Mouse (Mus musculus): Measurements from ENCODE around the gene Tmem37. TPM values are rescaled to one million over a fixed set of nuclear protein-coding genes. Genes with fewer than 3 reads are reported as not detected.

Tmem37 gene
- polyA plus RNA-seq (2011; ENCODE audit: insufficient read depth, insufficient read length, low replicate concordance, missing spikeins): 2.0 and 5.8 TPM in 2 replicates

- no peak; the same call in 1 of the 2 replicates for TF ChIP-seq POLR2A (IDR thresholded peaks at IDR 0.05; ENCODE audit: borderline replicate concordance, control insufficient read depth, low read depth, low read length)
- no peak for TF ChIP-seq CTCF (IDR thresholded peaks at IDR 0.05; ENCODE audit: control insufficient read depth, insufficient read depth, low read length)
- Histone ChIP-seq H3K27ac (ENCODE audit: control insufficient read depth, insufficient read depth, low read depth, low read length, poor library complexity) (0 out of 2 replicates have a peak within 1 kb of the TSS, but pooled peaks have one; percentile 22), H3K4me3 (replicated peaks; ENCODE audit: control insufficient read depth, low read depth, low read length) (no peak within 1 kb of the TSS), H3K4me1 (ENCODE audit: control insufficient read depth, insufficient read depth, low read length) (peaks cover 2% of the 10 kb centered on the region; the same call in 1 of the 2 replicates)
- WGBS: 4% methylated on average over 40 of the region's 40 CpGs
These were observed at the start of gene Tmem37 for GRCm38 (mm10) chr1:120073519-120074306. Gene Tmem37 (minus strand): TSS chr1:120074074.

- H3K4me3 ChIP-seq (replicated peaks; ENCODE audit: control insufficient read depth, low read depth, low read length): no peak overlapping the region
- no peak overlapping the region; the same call in 1 of the 2 replicates for H3K27ac ChIP-seq (ENCODE audit: control insufficient read depth, insufficient read depth, low read depth, low read length, poor library complexity)
- 43% methylated on average over 8 of the region's 8 CpGs for WGBS
- TF ChIP-seq CTCF (IDR thresholded peaks at IDR 0.05; ENCODE audit: control insufficient read depth, insufficient read depth, low read length) (no peak), POLR2A (IDR thresholded peaks at IDR 0.05; ENCODE audit: borderline replicate concordance, control insufficient read depth, low read depth, low read length) (no peak)
- H3K4me1 ChIP-seq (ENCODE audit: control insufficient read depth, insufficient read depth, low read length): peaks cover 2% of the 10 kb centered on the region; the same call in 1 of the 2 replicates
These were observed 48.9 kb upstream of the Tmem37 start for GRCm38 (mm10) chr1:120122634-120123383.

- TF ChIP-seq CTCF (IDR thresholded peaks at IDR 0.05; ENCODE audit: control insufficient read depth, insufficient read depth, low read length) (no peak), POLR2A (IDR thresholded peaks at IDR 0.05; ENCODE audit: borderline replicate concordance, control insufficient read depth, low read depth, low read length) (no peak)
- peak overlapping the region; percentile 11; the same call in 1 of the 2 replicates for H3K27ac ChIP-seq (ENCODE audit: control insufficient read depth, insufficient read depth, low read depth, low read length, poor library complexity)
- WGBS: 27% methylated on average over 9 of the region's 9 CpGs
- H3K4me3 ChIP-seq (replicated peaks; ENCODE audit: control insufficient read depth, low read depth, low read length): peak overlapping the region; percentile 70
- H3K4me1 ChIP-seq (ENCODE audit: control insufficient read depth, insufficient read depth, low read length): peaks cover 2% of the 10 kb centered on the region; the same call in 1 of the 2 replicates
These were observed 48.2 kb upstream of the Tmem37 start for GRCm38 (mm10) chr1:120121930-120122530.

DNA sequence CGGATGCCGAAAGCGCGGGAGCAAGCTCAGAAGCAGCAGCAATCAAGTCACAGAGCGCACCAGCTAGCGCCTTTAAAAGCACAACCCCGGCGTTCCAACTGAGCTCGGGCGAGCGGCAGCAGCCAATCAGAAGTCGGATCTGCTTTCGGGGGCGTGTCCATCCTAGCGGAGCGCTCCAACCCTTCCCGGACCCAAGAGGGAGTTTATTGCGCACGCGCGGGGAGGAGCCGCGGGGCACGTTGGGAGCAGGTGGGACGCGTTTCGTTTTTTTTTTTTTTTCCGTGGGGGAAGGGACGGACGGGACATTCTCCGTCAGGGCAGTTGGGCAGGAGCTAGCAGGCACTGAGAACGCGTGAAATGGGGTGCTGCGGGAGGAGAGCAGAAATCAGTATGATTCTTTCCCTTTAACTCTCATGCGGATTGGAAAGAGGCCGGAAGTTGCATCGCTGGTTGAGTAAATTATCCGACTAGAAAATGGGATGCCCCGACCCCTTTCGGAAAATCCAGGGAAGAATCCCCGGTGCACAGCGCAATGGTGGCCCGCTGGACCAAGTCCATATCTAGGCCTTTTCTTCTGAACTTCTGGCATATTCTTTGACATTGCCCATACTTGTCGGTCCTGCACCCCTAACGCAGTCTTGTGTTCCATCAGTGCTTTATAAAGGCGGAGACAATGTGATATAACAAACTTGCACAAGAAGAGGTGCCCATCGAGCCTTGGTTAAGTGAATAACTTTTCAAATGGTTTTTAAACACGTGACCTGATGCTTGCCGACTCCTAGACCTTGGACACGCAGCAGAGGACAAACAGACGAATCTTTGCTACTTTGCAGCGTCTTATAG lies 47.3 kb upstream of the Tmem37 start, which contains the start of the genes Dbi and 3110009E18Rik:
Dbi (minus strand) TSS at position 110 of the 843 bp plus-strand sequence.
3110009E18Rik (plus strand) TSS at position 219 of the 843 bp plus-strand sequence.
- H3K4me3 ChIP-seq (replicated peaks; ENCODE audit: control insufficient read depth, low read depth, low read length): peak within 1 kb of the TSS; percentile 70
- no peak for TF ChIP-seq CTCF (IDR thresholded peaks at IDR 0.05; ENCODE audit: control insufficient read depth, insufficient read depth, low read length)
- peak; percentile 63 for TF ChIP-seq POLR2A (IDR thresholded peaks at IDR 0.05; ENCODE audit: borderline replicate concordance, control insufficient read depth, low read depth, low read length)
- H3K27ac ChIP-seq (ENCODE audit: control insufficient read depth, insufficient read depth, low read depth, low read length, poor library complexity): peak within 1 kb of the TSS; percentile 59
- under 1% methylated on average over 52 of the region's 52 CpGs for WGBS
- peaks cover 2% of the 10 kb centered on the region; the same call in 1 of the 2 replicates for H3K4me1 ChIP-seq (ENCODE audit: control insufficient read depth, insufficient read depth, low read length)

GRCm38 (mm10) chr1:120120141-120120968 lies 46.5 kb upstream of the Tmem37 start:
- Histone ChIP-seq H3K27ac (ENCODE audit: control insufficient read depth, insufficient read depth, low read depth, low read length, poor library complexity) (peak overlapping the region; percentile 59), H3K4me3 (replicated peaks; ENCODE audit: control insufficient read depth, low read depth, low read length) (peak overlapping the region; percentile 70), H3K4me1 (ENCODE audit: control insufficient read depth, insufficient read depth, low read length) (peaks cover 2% of the 10 kb centered on the region; the same call in 1 of the 2 replicates)
- no peak for TF ChIP-seq POLR2A (IDR thresholded peaks at IDR 0.05; ENCODE audit: borderline replicate concordance, control insufficient read depth, low read depth, low read length)
- no peak for TF ChIP-seq CTCF (IDR thresholded peaks at IDR 0.05; ENCODE audit: control insufficient read depth, insufficient read depth, low read length)
- 3% methylated on average over 24 of the region's 24 CpGs for WGBS

DNA sequence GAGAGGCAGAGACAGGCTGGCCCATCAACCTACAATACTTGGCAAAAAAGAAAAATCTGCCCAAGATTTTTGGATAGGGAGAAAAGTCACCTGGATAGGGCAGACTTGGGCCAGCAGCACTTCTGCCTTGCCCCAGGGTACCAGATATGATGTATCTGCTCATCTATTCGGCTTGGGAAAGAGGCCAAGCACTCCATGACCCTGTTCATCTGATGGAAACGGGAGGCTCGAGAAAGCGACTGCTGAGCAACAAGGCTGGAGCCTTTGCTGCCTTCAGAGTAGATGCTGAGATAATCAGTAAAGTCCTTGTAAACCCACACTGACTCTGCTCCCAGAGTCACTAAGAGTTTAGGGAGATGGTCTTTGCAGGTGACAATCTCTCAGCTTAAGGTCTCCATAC lies 45.5 kb upstream of the Tmem37 start:
- Histone ChIP-seq H3K4me3 (replicated peaks; ENCODE audit: control insufficient read depth, low read depth, low read length) (no peak overlapping the region), H3K27ac (ENCODE audit: control insufficient read depth, insufficient read depth, low read depth, low read length, poor library complexity) (no peak overlapping the region), H3K4me1 (ENCODE audit: control insufficient read depth, insufficient read depth, low read length) (peaks cover 2% of the 10 kb centered on the region; the same call in 1 of the 2 replicates)
- WGBS: 81% methylated on average over 4 of the region's 4 CpGs
- no peak for TF ChIP-seq CTCF (IDR thresholded peaks at IDR 0.05; ENCODE audit: control insufficient read depth, insufficient read depth, low read length)
- TF ChIP-seq POLR2A (IDR thresholded peaks at IDR 0.05; ENCODE audit: borderline replicate concordance, control insufficient read depth, low read depth, low read length): no peak
